Mouse (Mus musculus) cerebellum, adult 11-12 months (tissue): ENCODE data around the gene Os9.
A peak's percentile ranks its signal among the peaks of the same experiment; 100 is the strongest.
"Not testable (repeated sequence)": the region's sequence is repeated elsewhere in the genome, so short reads cannot be mapped to it uniquely, and the experiment has no call there.

ENCODE experiments used
- DNase-seq: peaks from one replicate; pipeline ENCODE4 v3.0.0; 2022

Os9 gene

GRCm38 (mm10) chr10:127121066-127121477 lies at the start of gene Os9:
Os9 (minus strand) TSS chr10:127121131.
- peak; percentile 98 for DNase-seq

- DNase-seq = peak; percentile 29
Measured at GRCm38 (mm10) chr10:127170002-127170401, 49.1 kb upstream of the Os9 start.

- peak; percentile 41 for DNase-seq
Measured at GRCm38 (mm10) chr10:127167614-127168192, 46.8 kb upstream of the Os9 start.

- peak; percentile 60 for DNase-seq
Measured at GRCm38 (mm10) chr10:127166771-127167613, 46.1 kb upstream of the Os9 start.

- no peak for DNase-seq
Measured at GRCm38 (mm10) chr10:127166404-127166715, 45.4 kb upstream of the Os9 start.

GRCm38 (mm10) chr10:127165654-127166403 lies 44.9 kb upstream of the Os9 start:
- peak; percentile 72 for DNase-seq

GRCm38 (mm10) chr10:127165354-127165653 lies 44.4 kb upstream of the Os9 start:
- DNase-seq = no peak

GRCm38 (mm10) chr10:127164631-127165353 lies 43.9 kb upstream of the Os9 start, which contains the start of gene B4galnt1:
B4galnt1 (plus strand) TSS chr10:127165225.
- DNase-seq = peak; percentile 86

- no peak for DNase-seq
Measured at GRCm38 (mm10) chr10:127164190-127164589, 43.3 kb upstream of the Os9 start.

- DNase-seq = not testable (repeated sequence)
Measured at GRCm38 (mm10) chr10:127162771-127163261, 41.9 kb upstream of the Os9 start.

GRCm38 (mm10) chr10:127160728-127161127 lies 39.8 kb upstream of the Os9 start:
- no peak for DNase-seq

GRCm38 (mm10) chr10:127160081-127160480 lies 39.1 kb upstream of the Os9 start:
- DNase-seq = no peak

GRCm38 (mm10) chr10:127158471-127158870 lies 37.5 kb upstream of the Os9 start:
- no peak for DNase-seq

- DNase-seq = no peak
Measured at GRCm38 (mm10) chr10:127156511-127156910, 35.6 kb upstream of the Os9 start.

- DNase-seq = no peak
Measured at GRCm38 (mm10) chr10:127156089-127156488, 35.2 kb upstream of the Os9 start.

GRCm38 (mm10) chr10:127154652-127155051 lies 33.7 kb upstream of the Os9 start:
- DNase-seq = no peak

- DNase-seq = no peak
Measured at GRCm38 (mm10) chr10:127154241-127154640, 33.3 kb upstream of the Os9 start.

- DNase-seq = no peak
Measured at GRCm38 (mm10) chr10:127153323-127153722, 32.4 kb upstream of the Os9 start.

GRCm38 (mm10) chr10:127152556-127152955 lies 31.6 kb upstream of the Os9 start:
- not testable (repeated sequence) for DNase-seq

GRCm38 (mm10) chr10:127151233-127151632 lies 30.3 kb upstream of the Os9 start:
- DNase-seq = not testable (repeated sequence)

GRCm38 (mm10) chr10:127150471-127150872 lies 29.5 kb upstream of the Os9 start:
- DNase-seq = no peak

GRCm38 (mm10) chr10:127147135-127147534 lies 26.2 kb upstream of the Os9 start:
- no peak for DNase-seq

- DNase-seq = no peak
Measured at GRCm38 (mm10) chr10:127145303-127145702, 24.4 kb upstream of the Os9 start.
